Mouse (Mus musculus) small intestine, adult 2 months (tissue): ENCODE measurements around the gene Rasgrf1. TPM values are rescaled to one million over a fixed set of nuclear protein-coding genes. Genes with fewer than 3 reads are reported as not detected.

Experiments used
- H3K27ac ChIP-seq: fragments of 200-500 bp; 2 replicates; pipeline ENCODE4 v1.5.1; 2012; ENCODE audit warnings: low read depth, low read length, control low read depth, inconsistent platforms; ENCODE audit not compliant: insufficient read depth
- H3K27me3 ChIP-seq: fragments of 200-500 bp; 2 replicates; pipeline ENCODE4 v1.6.1; 2012; ENCODE audit warnings: mild to moderate bottlenecking, moderate library complexity, low read length, inconsistent platforms; ENCODE audit not compliant: control insufficient read depth, insufficient read depth
- H3K36me3 ChIP-seq: fragments of 200-500 bp; 2 replicates; pipeline ENCODE4 v1.6.1; 2012; ENCODE audit warnings: mild to moderate bottlenecking, low read length, control low read depth, inconsistent platforms; ENCODE audit not compliant: control insufficient read depth, insufficient read depth
- H3K4me1 ChIP-seq: fragments of 200-500 bp; 2 replicates; pipeline ENCODE4 v1.6.1; 2012; ENCODE audit warnings: low read length, inconsistent platforms, mixed read lengths; ENCODE audit not compliant: control insufficient read depth, insufficient read depth, insufficient read length
- H3K4me3 ChIP-seq: fragments of 200-500 bp; 2 replicates; pipeline ENCODE4 v1.5.1; 2012; ENCODE audit warnings: low read depth, mild to moderate bottlenecking, control low read depth, inconsistent platforms, low read length, moderate library complexity
- CTCF ChIP-seq: fragments of 200-500 bp; IDR thresholded peaks from 2 replicates; pipeline ENCODE4 v1.5.1; 2012; ENCODE audit warnings: low read depth, mild to moderate bottlenecking, control low read depth, inconsistent platforms, low read length, moderate library complexity, mixed read lengths; ENCODE audit not compliant: insufficient replicate concordance, insufficient read length; ENCODE audit errors: extremely low read depth
- POLR2A ChIP-seq: fragments of 200-500 bp; IDR thresholded peaks from 2 replicates; pipeline ENCODE4 v1.6.1; 2012; ENCODE audit warnings: low read depth, mild to moderate bottlenecking, control low read depth, inconsistent platforms, low read length, moderate library complexity
- WGBS: fragments of 180-500 bp; shearing (Covaris S2); methylation state at CpG from one replicate; pipeline ENCODE4 v1.1.7; 2018; 5-methylcytosine and 5-hydroxymethylcytosine counted together
- polyA plus RNA-seq: library from polyadenylated mRNA; depleted of rRNA; stranded (reverse); fragments of >200 nt; gene quantifications from 2 replicates; pipeline ENCODE4 v1.2.3, GENCODE M21; 2012; rRNA removed

Gene Rasgrf1
- polyA plus RNA-seq = 0.15 and 0.17 TPM in 2 replicates

DNA sequence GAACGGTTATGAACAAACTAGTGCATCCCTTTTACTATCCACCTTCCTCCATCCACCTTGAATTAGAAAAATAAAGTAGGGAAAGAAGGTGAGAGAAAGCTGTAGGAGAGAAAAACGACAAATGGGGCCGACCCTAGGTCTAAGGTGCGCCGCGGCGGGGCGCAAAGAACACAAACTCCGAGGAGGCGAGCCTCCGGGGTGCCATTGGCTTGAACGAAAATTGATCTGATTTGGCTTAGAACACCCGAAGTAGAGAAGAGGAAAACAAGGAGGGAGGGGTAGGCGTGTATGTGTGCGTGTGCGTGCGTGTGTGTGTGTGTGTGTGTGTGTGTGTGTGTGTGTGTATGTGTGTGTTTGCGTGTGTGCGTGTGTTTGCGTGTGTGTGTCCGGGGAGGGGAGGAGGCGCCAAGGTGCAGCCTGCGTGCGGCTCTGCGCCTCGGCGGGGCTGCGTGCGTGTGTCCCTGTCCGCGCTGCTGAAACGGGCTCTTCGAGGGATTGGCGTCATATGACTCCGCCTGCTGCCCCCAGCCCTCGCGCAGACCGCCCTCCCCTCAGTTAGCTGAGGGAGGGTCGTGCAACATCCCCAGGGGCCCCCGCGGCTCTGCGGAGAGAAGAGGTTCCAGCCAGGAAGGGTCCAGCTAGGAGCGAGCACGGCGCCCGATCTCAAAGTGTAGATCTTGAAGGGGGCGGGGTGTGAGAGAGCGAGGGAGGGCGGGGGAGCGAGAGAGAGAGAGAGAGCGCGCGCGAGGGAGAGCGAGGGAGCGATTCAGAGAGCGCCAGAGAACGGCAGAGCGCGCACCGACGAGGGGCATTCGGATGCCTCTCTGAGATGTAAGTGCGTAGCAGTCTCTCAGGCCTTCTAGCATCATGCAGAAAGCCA, at the start of gene Rasgrf1:
TSS of gene Rasgrf1 (plus strand) at position 778 of the 880 bp plus-strand sequence.
- Histone ChIP-seq H3K36me3 (no peaks in the 10 kb centered on the region), H3K27ac (no peak within 1 kb of the TSS), H3K4me3 (peak within 1 kb of the TSS; percentile 31), H3K4me1 (peaks cover 4% of the 10 kb centered on the region), H3K27me3 (peaks cover 50% of the 10 kb centered on the region)
- WGBS = under 1% methylated on average over 63 of the region's 64 CpGs
- TF ChIP-seq POLR2A (no peak), CTCF (no peak)

DNA sequence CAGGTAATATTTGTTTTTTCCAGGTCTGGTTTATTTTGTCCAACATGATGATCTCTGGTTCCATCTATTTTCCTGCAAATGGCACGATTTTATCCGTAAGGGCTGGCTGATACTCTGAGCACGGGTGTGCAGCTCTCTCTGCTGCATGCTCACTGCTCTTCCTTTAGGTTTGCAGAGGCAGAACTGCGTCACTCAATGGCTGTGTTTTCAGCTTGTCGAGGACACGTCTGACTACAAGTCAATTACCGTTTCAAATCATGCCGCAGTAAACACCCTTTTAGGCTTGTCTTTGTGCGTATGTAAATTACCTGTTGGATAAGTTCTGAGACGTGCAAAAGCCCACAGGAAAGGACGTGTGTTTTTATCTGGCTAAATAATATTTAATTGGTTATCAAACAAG, 49.6 kb upstream of the Rasgrf1 start:
- 50% methylated on average over 11 of the region's 11 CpGs for WGBS
- TF ChIP-seq POLR2A = no peak
- TF ChIP-seq CTCF = no peak
- H3K27me3 ChIP-seq = no peaks in the 10 kb centered on the region
- no peaks in the 10 kb centered on the region for H3K36me3 ChIP-seq
- H3K4me3 ChIP-seq = no peak overlapping the region
- no peaks in the 10 kb centered on the region for H3K4me1 ChIP-seq
- H3K27ac ChIP-seq = no peak overlapping the region

DNA sequence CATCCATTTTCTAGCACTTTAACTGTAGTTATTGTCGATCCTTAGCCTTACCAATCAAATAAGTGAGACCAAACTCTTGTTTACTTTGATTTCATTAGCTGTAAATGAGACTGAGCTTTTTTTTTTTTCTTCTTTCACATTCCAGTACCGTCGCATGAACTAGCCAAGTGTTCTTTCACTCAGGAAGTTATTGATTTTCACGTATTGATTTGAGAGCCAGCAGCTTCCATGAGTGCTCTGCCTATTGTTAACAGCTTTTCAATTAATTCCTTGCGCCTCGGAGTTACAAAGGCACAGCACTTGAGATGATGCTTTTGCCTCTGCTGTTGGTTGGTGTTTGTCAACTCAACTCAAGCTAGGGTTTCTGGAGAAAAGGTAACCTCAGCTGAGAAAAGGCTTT, 49.1 kb upstream of the Rasgrf1 start:
- H3K27me3 ChIP-seq = no peaks in the 10 kb centered on the region
- no peaks in the 10 kb centered on the region for H3K4me1 ChIP-seq
- TF ChIP-seq POLR2A (no peak), CTCF (no peak)
- H3K4me3 ChIP-seq = no peak overlapping the region
- no peak overlapping the region for H3K27ac ChIP-seq
- H3K36me3 ChIP-seq = no peaks in the 10 kb centered on the region
- WGBS = 32% methylated on average over 6 of the region's 6 CpGs

DNA sequence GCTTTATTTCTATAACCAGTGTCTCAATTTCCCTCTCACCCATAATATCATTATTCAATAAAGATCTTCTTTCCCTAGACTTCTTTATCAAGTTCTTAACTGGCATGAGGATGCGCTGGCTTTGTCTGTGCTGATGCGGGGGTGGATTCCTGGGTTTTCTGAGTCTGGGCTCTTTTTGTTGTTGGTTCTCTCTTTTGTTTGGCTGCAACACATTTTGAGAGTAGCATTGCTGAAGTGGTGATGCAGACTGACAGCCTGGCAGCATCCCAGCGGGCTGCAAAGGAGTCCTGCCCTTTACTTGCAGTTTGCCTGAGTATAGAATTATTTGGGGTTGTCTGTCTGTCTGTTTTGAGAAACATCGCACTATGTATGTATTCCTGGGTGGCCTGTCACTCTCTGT, 42.6 kb upstream of the Rasgrf1 start:
- no peak overlapping the region for H3K4me3 ChIP-seq
- H3K4me1 ChIP-seq = no peaks in the 10 kb centered on the region
- 67% methylated on average over 4 of the region's 4 CpGs for WGBS
- H3K36me3 ChIP-seq = no peaks in the 10 kb centered on the region
- H3K27ac ChIP-seq = no peak overlapping the region
- no peak for TF ChIP-seq POLR2A
- TF ChIP-seq CTCF = no peak
- 0 out of 2 replicates have a peak, but pooled peaks cover 4% of the 10 kb centered on the region for H3K27me3 ChIP-seq

DNA sequence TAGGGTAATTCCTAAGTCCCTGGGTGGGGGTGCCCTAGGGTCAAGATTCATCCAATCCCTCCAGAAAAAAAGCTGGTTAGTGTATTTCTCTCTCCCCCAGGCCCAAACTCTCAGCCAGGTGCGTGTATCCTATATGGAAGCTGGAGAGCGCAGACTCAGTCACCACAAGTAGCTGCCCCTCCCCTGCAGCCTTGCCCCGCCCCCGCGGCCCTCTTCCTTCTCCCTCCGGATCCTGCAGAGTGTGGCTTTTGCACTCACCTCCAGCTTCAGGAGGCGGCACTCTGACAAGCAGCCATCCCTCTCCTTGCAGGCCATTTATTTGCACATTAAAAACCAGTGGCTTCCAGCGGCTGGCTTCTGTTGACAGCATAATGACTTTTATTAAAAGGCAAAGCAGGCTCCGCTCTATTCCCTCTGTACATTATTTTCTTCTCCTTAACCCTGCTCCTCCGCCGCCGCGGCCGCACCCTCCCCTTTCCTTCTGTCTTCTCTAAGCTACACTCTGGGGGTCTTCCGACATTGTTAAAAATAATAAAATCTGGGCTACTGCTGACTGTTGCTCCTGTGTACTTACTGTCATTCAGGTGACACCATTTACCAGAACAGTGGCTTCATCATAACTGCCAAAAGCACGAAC, 41.5 kb upstream of the Rasgrf1 start:
- no peak overlapping the region for H3K4me3 ChIP-seq
- no peaks in the 10 kb centered on the region for H3K36me3 ChIP-seq
- TF ChIP-seq CTCF (no peak), POLR2A (no peak)
- 0 out of 2 replicates have a peak, but pooled peaks cover 4% of the 10 kb centered on the region for H3K27me3 ChIP-seq
- no peaks in the 10 kb centered on the region for H3K4me1 ChIP-seq
- no peak overlapping the region for H3K27ac ChIP-seq
- 12% methylated on average over 16 of the region's 16 CpGs for WGBS

DNA sequence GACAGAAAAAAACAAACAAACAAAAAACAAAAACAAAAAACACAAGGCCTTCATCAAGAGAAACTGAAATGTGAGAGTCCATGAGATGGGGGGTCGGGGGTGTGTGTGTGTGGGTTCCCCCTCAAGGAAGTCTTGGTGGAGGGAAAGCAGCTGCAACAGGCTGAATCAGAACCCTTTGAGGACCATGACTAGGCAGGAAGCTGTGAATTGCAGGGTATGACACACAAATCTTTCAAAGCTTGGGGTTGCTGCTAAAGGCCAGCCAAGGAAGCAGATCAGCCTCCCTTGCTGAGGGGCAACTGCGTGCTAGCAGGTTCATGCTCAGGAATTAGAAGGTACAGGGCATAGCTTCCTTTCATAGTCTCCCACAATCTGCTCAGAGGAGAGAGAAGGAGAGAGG, 40.1 kb upstream of the Rasgrf1 start:
- no peaks in the 10 kb centered on the region for H3K36me3 ChIP-seq
- H3K4me1 ChIP-seq = no peaks in the 10 kb centered on the region
- no peak overlapping the region for H3K27ac ChIP-seq
- no peak overlapping the region for H3K4me3 ChIP-seq
- 0 out of 2 replicates have a peak, but pooled peaks cover 4% of the 10 kb centered on the region for H3K27me3 ChIP-seq
- TF ChIP-seq POLR2A (no peak), CTCF (no peak)
- WGBS = 30% methylated on average over 2 of the region's 2 CpGs

DNA sequence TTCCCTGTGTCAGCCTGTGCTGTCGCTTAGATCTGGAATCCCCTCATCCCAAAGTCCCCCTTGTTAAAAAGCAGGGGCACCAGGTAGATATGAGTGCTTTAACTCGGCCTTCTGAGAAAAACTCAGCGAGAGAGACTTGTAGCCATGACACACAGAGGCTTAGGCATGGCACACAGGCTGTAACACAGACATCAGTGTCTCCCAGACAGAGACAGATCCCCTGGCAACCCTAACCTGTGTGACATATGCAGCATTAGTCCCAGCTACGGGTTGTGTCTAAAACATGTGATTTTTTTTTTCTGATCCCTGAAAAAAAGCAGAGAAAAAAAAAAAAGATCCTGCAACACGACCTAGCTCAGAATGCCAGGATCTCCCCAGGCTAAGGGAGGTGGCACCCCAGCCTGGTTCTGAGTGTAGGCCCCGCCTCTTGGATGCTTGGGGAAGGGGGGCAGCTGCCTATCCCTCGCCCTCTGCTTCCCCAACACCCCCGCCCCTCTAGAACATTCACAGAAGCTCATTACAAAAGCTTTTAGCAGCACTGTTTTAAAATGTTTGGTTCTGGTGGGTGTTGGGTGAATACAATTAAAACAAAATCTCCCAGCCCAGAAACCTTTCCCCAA, 39.1 kb upstream of the Rasgrf1 start:
- no peaks in the 10 kb centered on the region for H3K36me3 ChIP-seq
- H3K4me1 ChIP-seq = no peaks in the 10 kb centered on the region
- no peak overlapping the region for H3K4me3 ChIP-seq
- H3K27me3 ChIP-seq = 0 out of 2 replicates have a peak, but pooled peaks cover 6% of the 10 kb centered on the region
- TF ChIP-seq POLR2A = no peak
- no peak for TF ChIP-seq CTCF
- H3K27ac ChIP-seq = no peak overlapping the region
- WGBS = 20% methylated on average over 8 of the region's 8 CpGs
